Mouse (Mus musculus): ENCODE measurements around the gene Thpo.

DNA sequence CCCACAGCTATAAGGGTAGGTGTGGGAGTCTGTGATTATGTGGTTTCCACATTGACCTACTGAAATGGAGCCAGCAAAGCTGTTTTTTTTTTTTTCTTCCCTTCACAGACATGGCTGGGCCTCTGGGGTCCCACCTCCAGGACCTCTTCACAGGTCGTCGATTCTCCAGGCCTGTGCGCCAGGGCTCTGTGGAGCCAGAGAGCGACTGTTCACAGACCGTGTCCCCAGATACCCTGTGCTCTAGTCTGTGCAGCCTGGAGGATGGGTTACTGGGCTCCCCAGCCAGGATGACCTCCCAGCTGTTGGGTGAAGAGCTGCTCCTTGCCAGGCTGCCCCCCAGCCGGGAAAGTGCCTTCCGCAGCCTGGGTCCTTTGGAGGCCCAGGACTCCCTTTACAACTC, 33.0 kb downstream of the Thpo start:
- no peak for TF ChIP-seq CTCF (IDR thresholded peaks at IDR 0.05; ENCODE audit: low read depth)
- no peak for TF ChIP-seq EP300 (IDR thresholded peaks at IDR 0.05; ENCODE audit: low read depth)

Measured in liver, postnatal 0 days (tissue).